Comparison of ENCODE assay signal across 12 mouse cellular contexts in the genomic region with DNA sequence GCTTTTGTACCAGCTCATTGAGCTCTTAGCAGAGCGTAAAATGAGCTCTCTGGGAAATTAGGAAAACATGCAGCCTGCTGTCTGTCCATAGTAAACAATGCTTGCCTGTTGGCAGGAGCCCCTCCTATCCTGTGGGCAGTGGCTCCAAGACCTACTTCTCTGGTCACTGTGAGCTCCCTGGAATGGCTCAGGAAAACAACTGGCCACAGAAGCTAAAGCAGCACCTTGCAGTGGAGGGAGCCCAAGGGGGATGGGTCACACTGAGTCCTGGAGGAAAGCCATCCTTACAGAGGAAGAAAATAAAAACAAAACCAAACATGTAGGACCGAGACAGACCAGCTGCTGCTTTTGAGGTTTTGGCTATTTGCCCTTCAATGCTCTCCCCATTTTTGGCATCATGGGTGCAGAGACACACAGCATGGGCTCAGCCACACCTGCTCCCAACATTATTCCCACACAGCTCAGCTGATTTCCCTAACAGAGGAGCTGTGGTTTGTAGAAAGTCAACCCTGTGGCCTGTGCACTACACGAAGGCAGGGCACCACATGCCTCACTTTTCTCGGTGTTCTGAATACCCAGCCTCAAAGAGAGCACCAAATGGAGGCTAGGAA. TPM values are rescaled to one million over a fixed set of nuclear protein-coding genes. Genes with fewer than 3 reads are reported as not detected.
DNase-seq lines count a peak whose midpoint lies in the region; ATAC-seq and TF ChIP-seq lines count a peak whose summit lies in the region.
"Had no signal": no experiment of that assay in that cellular context is flagged by ENCODE, and none has a peak within 500 bp of the region (broad histone marks: within the 10 kb centered on the region; RNA-seq: fewer than 3 reads in every experiment).

No protein-coding gene starts in this region.

- no peak for TF ChIP-seq CTCF in lung, embryonic 14.5 days (IDR thresholded peaks at IDR 0.05; ENCODE audit: low read depth)

- no peak overlapping the region for H3K4me3 ChIP-seq in lung, embryonic 14.5 days (ENCODE audit: low read depth, low read length)
- no peak overlapping the region for H3K4me3 ChIP-seq in hindbrain, embryonic 12.5 days
- H3K4me3 ChIP-seq: heart, embryonic 13.5 days; lung, embryonic 15.5 days had no signal

- WGBS in lung, embryonic 14.5 days: 39% methylated on average over 4 of the region's 4 CpGs
- 38% methylated on average over 4 of the region's 4 CpGs for WGBS in hindbrain, embryonic 12.5 days

- H3K36me3 ChIP-seq in lung, embryonic 14.5 days (ENCODE audit: insufficient read depth): no peaks in the 10 kb centered on the region
- H3K36me3 ChIP-seq in hindbrain, embryonic 12.5 days: no peaks in the 10 kb centered on the region
- H3K36me3 ChIP-seq: heart, embryonic 13.5 days; lung, embryonic 15.5 days had no signal

- no peak overlapping the region for H3K9ac ChIP-seq in lung, embryonic 14.5 days
- H3K9ac ChIP-seq in hindbrain, embryonic 12.5 days: no peak overlapping the region
- H3K9ac ChIP-seq: heart, embryonic 13.5 days; lung, embryonic 15.5 days had no signal

- H3K27ac ChIP-seq in lung, embryonic 14.5 days (ENCODE audit: low read depth): no peak overlapping the region
- H3K27ac ChIP-seq in hindbrain, embryonic 12.5 days: no peak overlapping the region
- H3K27ac ChIP-seq: heart, embryonic 13.5 days; lung, embryonic 15.5 days had no signal

- ATAC-seq in lung, embryonic 14.5 days (ENCODE audit: insufficient read depth): no peak
- peak; percentile 35; the same call in 1 of the 2 replicates for ATAC-seq in hindbrain, embryonic 12.5 days (ENCODE audit: low FRiP score)
- no peak for ATAC-seq in megakaryocyte-erythroid progenitor cell, adult 5-6 weeks (replicated peaks; ENCODE audit: low FRiP score, low TSS enrichment, poor library complexity, severe bottlenecking)

- H3K4me1 ChIP-seq in lung, embryonic 14.5 days (ENCODE audit: insufficient read depth): no peaks in the 10 kb centered on the region
- H3K4me1 ChIP-seq in hindbrain, embryonic 12.5 days: peaks cover 27% of the 10 kb centered on the region
- H3K4me1 ChIP-seq: heart, embryonic 13.5 days; lung, embryonic 15.5 days had no signal

- no peaks in the 10 kb centered on the region for H3K27me3 ChIP-seq in lung, embryonic 14.5 days (ENCODE audit: insufficient read depth, low read length)
- H3K27me3 ChIP-seq in hindbrain, embryonic 12.5 days: peaks cover 7% of the 10 kb centered on the region; the same call in 1 of the 2 replicates
- H3K27me3 ChIP-seq: lung, embryonic 15.5 days had no signal

- no peaks in the 10 kb centered on the region for H3K9me3 ChIP-seq in lung, embryonic 14.5 days (ENCODE audit: low read depth, low read length)
- no peaks in the 10 kb centered on the region for H3K9me3 ChIP-seq in hindbrain, embryonic 12.5 days (replicated peaks)
- H3K9me3 ChIP-seq: heart, embryonic 13.5 days; lung, embryonic 15.5 days had no signal

- peak; percentile 39 for DNase-seq in cerebellum, adult 11-12 months
- no peak for DNase-seq in cerebellum, adult 8-10 months
- DNase-seq in lung, embryonic 14.5 days: peak; percentile 7
- no peak for DNase-seq in lung, postnatal 4 days
- DNase-seq in retina, embryonic 14.5 days (ENCODE audit: low spot score): peak; percentile 17
- no peak for DNase-seq in heart, postnatal 4 days
- DNase-seq: adrenal gland, postnatal 25 days; kidney, adult 11 months had no signal

- H3K4me2 ChIP-seq in lung, embryonic 14.5 days: no peak overlapping the region
- H3K4me2 ChIP-seq in hindbrain, embryonic 12.5 days (replicated peaks): no peak overlapping the region
- H3K4me2 ChIP-seq: heart, embryonic 13.5 days; lung, embryonic 15.5 days had no signal

RNA-seq across cellular contexts. Expression of a gene that starts 52.1 kb away (rescaled TPM):
- 0.20 and 0.38 TPM in 2 replicates for polyA plus RNA-seq in lung, embryonic 14.5 days (2014; fragmentation: Nextera tagmentation; extraction: Ambion mirVana)
- 0.25 and 0.40 TPM in 2 replicates for polyA plus RNA-seq in hindbrain, embryonic 12.5 days (2016; fragmentation: Nextera tagmentation; extraction: Ambion mirVana)
- under 1 TPM in 1 of 2 experiments, not detected in 1; 0.29 TPM for total RNA-seq in heart, postnatal 4 days (2021)
- total RNA-seq in megakaryocyte-erythroid progenitor cell, adult 5-6 weeks (2014; fragmentation: Nextera tagmentation): not detected in 2 replicates
- 0.08 and 0.61 TPM in 2 replicates for total RNA-seq in megakaryocyte-erythroid progenitor cell, adult 5-6 weeks (2017)

RNA-seq across cellular contexts. Expression of a gene that starts 56.6 kb away (rescaled TPM):
- 158 and 165 TPM in 2 replicates for polyA plus RNA-seq in lung, embryonic 14.5 days (2014; fragmentation: Nextera tagmentation; extraction: Ambion mirVana)
- polyA plus RNA-seq in hindbrain, embryonic 12.5 days (2016; fragmentation: Nextera tagmentation; extraction: Ambion mirVana): 98.6 and 104 TPM in 2 replicates
- 10 to 100 TPM; 30.5 to 38.3 TPM for total RNA-seq in heart, postnatal 4 days (2021)
- total RNA-seq in megakaryocyte-erythroid progenitor cell, adult 5-6 weeks (2014; fragmentation: Nextera tagmentation): 2.3 and 7.1 TPM in 2 replicates
- 3.1 and 3.6 TPM in 2 replicates for total RNA-seq in megakaryocyte-erythroid progenitor cell, adult 5-6 weeks (2017)

Comparison
In these comparisons a context has a peak if more than half of its experiments do, and no peak if none do; other contexts are left out.
1. DNase-seq: peak in cerebellum, adult 11-12 months (single experiment), lung, embryonic 14.5 days (single experiment) and retina, embryonic 14.5 days (single experiment); none in cerebellum, adult 8-10 months (single experiment), lung, postnatal 4 days (0 of 2) and heart, postnatal 4 days (single experiment).